Mouse (Mus musculus): Measurements from ENCODE around the gene Wasf3.

Gene Wasf3

GRCm38 (mm10) chr5:146384935-146385591 lies at the start of gene Wasf3:
Gene Wasf3, plus strand, starts transcription at chr5:146384985.
- DNase-seq (ENCODE audit: low spot score): peak; percentile 55

- DNase-seq (ENCODE audit: low spot score): no peak
Measured at GRCm38 (mm10) chr5:146338064-146338463, 46.7 kb upstream of the Wasf3 start.

GRCm38 (mm10) chr5:146340037-146340436 lies 44.7 kb upstream of the Wasf3 start:
- no peak for DNase-seq (ENCODE audit: low spot score)

GRCm38 (mm10) chr5:146344911-146345686 lies 39.7 kb upstream of the Wasf3 start:
- DNase-seq (ENCODE audit: low spot score): no peak

GRCm38 (mm10) chr5:146347081-146347480 lies 37.7 kb upstream of the Wasf3 start:
- DNase-seq (ENCODE audit: low spot score): no peak

GRCm38 (mm10) chr5:146349183-146349582 lies 35.6 kb upstream of the Wasf3 start:
- no peak for DNase-seq (ENCODE audit: low spot score)

- DNase-seq (ENCODE audit: low spot score): no peak
Measured at GRCm38 (mm10) chr5:146350784-146351183, 34.0 kb upstream of the Wasf3 start.

- no peak for DNase-seq (ENCODE audit: low spot score)
Measured at GRCm38 (mm10) chr5:146352006-146352405, 32.8 kb upstream of the Wasf3 start.

GRCm38 (mm10) chr5:146360386-146360785 lies 24.4 kb upstream of the Wasf3 start:
- no peak for DNase-seq (ENCODE audit: low spot score)

- no peak for DNase-seq (ENCODE audit: low spot score)
Measured at GRCm38 (mm10) chr5:146362711-146363110, 22.1 kb upstream of the Wasf3 start.

- no peak for DNase-seq (ENCODE audit: low spot score)
Measured at GRCm38 (mm10) chr5:146368356-146368755, 16.4 kb upstream of the Wasf3 start.

GRCm38 (mm10) chr5:146368971-146369370 lies 15.8 kb upstream of the Wasf3 start:
- no peak for DNase-seq (ENCODE audit: low spot score)

- no peak for DNase-seq (ENCODE audit: low spot score)
Measured at GRCm38 (mm10) chr5:146370794-146371193, 14.0 kb upstream of the Wasf3 start.

GRCm38 (mm10) chr5:146373238-146373637 lies 11.5 kb upstream of the Wasf3 start:
- DNase-seq (ENCODE audit: low spot score): no peak

GRCm38 (mm10) chr5:146376601-146377000 lies 8.2 kb upstream of the Wasf3 start:
- no peak for DNase-seq (ENCODE audit: low spot score)

- DNase-seq (ENCODE audit: low spot score): no peak
Measured at GRCm38 (mm10) chr5:146380041-146380440, 4.7 kb upstream of the Wasf3 start.

- no peak for DNase-seq (ENCODE audit: low spot score)
Measured at GRCm38 (mm10) chr5:146382268-146382667, 2.5 kb upstream of the Wasf3 start.

GRCm38 (mm10) chr5:146383401-146383800 lies 1.4 kb upstream of the Wasf3 start:
- no peak for DNase-seq (ENCODE audit: low spot score)

- no peak for DNase-seq (ENCODE audit: low spot score)
Measured at GRCm38 (mm10) chr5:146385989-146386388, 1.2 kb downstream of the Wasf3 start.

- no peak for DNase-seq (ENCODE audit: low spot score)
Measured at GRCm38 (mm10) chr5:146386906-146387305, 2.1 kb downstream of the Wasf3 start.

- DNase-seq (ENCODE audit: low spot score): no peak
Measured at GRCm38 (mm10) chr5:146394563-146394962, 9.8 kb downstream of the Wasf3 start.

- DNase-seq (ENCODE audit: low spot score): no peak
Measured at GRCm38 (mm10) chr5:146397253-146397652, 12.5 kb downstream of the Wasf3 start.

GRCm38 (mm10) chr5:146398386-146399115 lies 13.8 kb downstream of the Wasf3 start:
- DNase-seq (ENCODE audit: low spot score): no peak

Data from ovary, postnatal 10 days (tissue).